Mouse (Mus musculus) bone marrow, adult 2 months (tissue): Measurements from ENCODE around the gene Sp100.
"Not testable (repeated sequence)": the region's sequence is repeated elsewhere in the genome, so short reads cannot be mapped to it uniquely, and the experiment has no call there.

Experiments used
- CTCF ChIP-seq: fragments of 200-500 bp; IDR thresholded peaks from 2 replicates; pipeline ENCODE4 v1.5.1; 2011; ENCODE audit warnings: low read length, control low read depth; ENCODE audit not compliant: control insufficient read depth, insufficient read depth
- POLR2A ChIP-seq: fragments of 200-500 bp; IDR thresholded peaks from 2 replicates; pipeline ENCODE4 v1.6.1; 2011; ENCODE audit warnings: low read depth, mild to moderate bottlenecking, control low read depth, low read length, borderline replicate concordance; ENCODE audit not compliant: control insufficient read depth

- not testable (repeated sequence) for TF ChIP-seq POLR2A, CTCF
These were observed 7.4 kb downstream of the Sp100 start for GRCm38 (mm10) chr1:85657211-85657610.
